Mouse (Mus musculus) lung, embryonic 14.5 days (tissue): ENCODE measurements at regions not wholly inside any gene's neighbourhood (a gene's known extent, or its start where the extent isn't known, plus 50 kb on each side); places are given as distances from the start of the nearest gene placed in this dataset.

Experiments
- ATAC-seq: fragments of 200-750 bp; cut with Nextera tagmentation; 2 replicates; pipeline ENCODE4 v1.8.0; 2017; ENCODE audit warnings: mild to moderate bottlenecking, moderate TSS enrichment, moderate library complexity; ENCODE audit not compliant: insufficient read depth
- DNase-seq: peaks from one replicate; pipeline ENCODE4 v3.0.0-alpha.2; 2015
- H3K27ac ChIP-seq: fragments of 300-500 bp; sonication (generic); 2 replicates; pipeline ENCODE4 v1.5.1; 2014; ENCODE audit warnings: low read depth, mild to moderate bottlenecking, moderate library complexity
- H3K27me3 ChIP-seq: fragments of 300-500 bp; sonication (generic); 2 replicates; pipeline ENCODE4 v1.6.1; 2014; ENCODE audit warnings: low read length, control low read depth; ENCODE audit not compliant: insufficient read depth
- H3K36me3 ChIP-seq: fragments of 300-500 bp; sonication (generic); 2 replicates; pipeline ENCODE4 v1.6.1; 2014; ENCODE audit warnings: control low read depth; ENCODE audit not compliant: insufficient read depth
- H3K4me1 ChIP-seq: fragments of 300-500 bp; sonication (generic); 2 replicates; pipeline ENCODE4 v1.6.1; 2014; ENCODE audit warnings: antibody characterized with exemption, control low read depth; ENCODE audit not compliant: insufficient read depth
- H3K4me2 ChIP-seq: fragments of 300-500 bp; sonication (generic); 2 replicates; pipeline ENCODE4 v1.6.1; 2014; ENCODE audit warnings: mild to moderate bottlenecking
- H3K4me3 ChIP-seq: fragments of 300-500 bp; sonication (generic); 2 replicates; pipeline ENCODE4 v1.5.1; 2014; ENCODE audit warnings: low read depth, low read length
- H3K9ac ChIP-seq: fragments of 300-500 bp; sonication (generic); 2 replicates; pipeline ENCODE4 v1.6.1; 2014
- H3K9me3 ChIP-seq: fragments of 300-500 bp; sonication (generic); 2 replicates; pipeline ENCODE4 v1.6.1; 2016; ENCODE audit warnings: low read depth, low read length, control low read depth
- CTCF ChIP-seq: IDR thresholded peaks from 2 replicates; pipeline ENCODE4 v1.5.1; 2016; ENCODE audit warnings: antibody characterized with exemption, low read depth
- WGBS: fragments of 180-500 bp; shearing (Covaris S2); extraction: QIAGEN DNeasy Blood & Tissue Kit; methylation state at CpG from one replicate; pipeline ENCODE4 v1.1.7; 2014; 5-methylcytosine and 5-hydroxymethylcytosine counted together

GRCm38 (mm10) chr8:49084191-49084875, 240.6 kb upstream of the Tenm3 start:
- no peaks in the 10 kb centered on the region for H3K27me3 ChIP-seq

GRCm38 (mm10) chr8:49069451-49069850, 225.7 kb upstream of the Tenm3 start:
- Histone ChIP-seq H3K27me3 (no peaks in the 10 kb centered on the region), H3K4me1 (no peaks in the 10 kb centered on the region), H3K9me3 (no peaks in the 10 kb centered on the region), H3K27ac (no peak overlapping the region), H3K4me2 (no peak overlapping the region), H3K36me3 (no peaks in the 10 kb centered on the region), H3K4me3 (no peak overlapping the region), H3K9ac (no peak overlapping the region)
- ATAC-seq (no peak), DNase-seq (peak; percentile 5)
- TF ChIP-seq CTCF: no peak
- WGBS: 63% methylated on average over 5 of the region's 5 CpGs

More at GRCm38 (mm10) chr8:49084191-49084875, 240.6 kb upstream of the Tenm3 start:
- no peak for ATAC-seq
- Histone ChIP-seq H3K4me3 (no peak overlapping the region), H3K4me1 (no peaks in the 10 kb centered on the region), H3K36me3 (no peaks in the 10 kb centered on the region), H3K9me3 (no peaks in the 10 kb centered on the region), H3K9ac (no peak overlapping the region), H3K27ac (no peak overlapping the region), H3K4me2 (no peak overlapping the region)
- 0 out of 2 replicates have a peak, but pooled peaks have one; percentile 21 for TF ChIP-seq CTCF
- DNase-seq: peak; percentile 29
- WGBS: 79% methylated on average over 6 of the region's 6 CpGs

GRCm38 (mm10) chr8:49063256-49063655, 219.5 kb upstream of the Tenm3 start:
- DNase-seq: no peak
- WGBS: 56% methylated on average over 3 of the region's 3 CpGs
- TF ChIP-seq CTCF: no peak
- Histone ChIP-seq H3K27ac (no peak overlapping the region), H3K4me2 (no peak overlapping the region), H3K27me3 (no peaks in the 10 kb centered on the region), H3K9ac (no peak overlapping the region), H3K36me3 (no peaks in the 10 kb centered on the region), H3K9me3 (no peaks in the 10 kb centered on the region), H3K4me3 (no peak overlapping the region), H3K4me1 (no peaks in the 10 kb centered on the region)
- no peak for ATAC-seq

- Histone ChIP-seq H3K27ac (no peak overlapping the region), H3K4me2 (no peak overlapping the region), H3K4me3 (no peak overlapping the region), H3K36me3 (no peaks in the 10 kb centered on the region), H3K4me1 (no peaks in the 10 kb centered on the region), H3K27me3 (no peaks in the 10 kb centered on the region), H3K9ac (no peak overlapping the region), H3K9me3 (0 out of 2 replicates have a peak, but pooled peaks cover 3% of the 10 kb centered on the region)
- 72% methylated on average over 6 of the region's 6 CpGs for WGBS
- ATAC-seq (no peak), DNase-seq (no peak)
- no peak for TF ChIP-seq CTCF
These were observed 199.5 kb upstream of the Tenm3 start for GRCm38 (mm10) chr8:49043236-49043635.

GRCm38 (mm10) chr8:49035970-49036700, 192.4 kb upstream of the Tenm3 start:
- TF ChIP-seq CTCF: no peak
- Histone ChIP-seq H3K4me3 (no peak overlapping the region), H3K9me3 (0 out of 2 replicates have a peak, but pooled peaks cover 3% of the 10 kb centered on the region), H3K36me3 (no peaks in the 10 kb centered on the region), H3K27ac (no peak overlapping the region), H3K4me1 (no peaks in the 10 kb centered on the region), H3K27me3 (no peaks in the 10 kb centered on the region), H3K4me2 (no peak overlapping the region), H3K9ac (no peak overlapping the region)
- ATAC-seq: no peak
- WGBS: 75% methylated on average over 5 of the region's 5 CpGs
- no peak for DNase-seq

- Histone ChIP-seq H3K27me3 (no peaks in the 10 kb centered on the region), H3K36me3 (no peaks in the 10 kb centered on the region), H3K4me1 (no peaks in the 10 kb centered on the region), H3K9ac (no peak overlapping the region), H3K27ac (no peak overlapping the region), H3K4me2 (no peak overlapping the region), H3K9me3 (0 out of 2 replicates have a peak, but pooled peaks cover 3% of the 10 kb centered on the region), H3K4me3 (no peak overlapping the region)
- DNase-seq (peak; percentile 59), ATAC-seq (no peak)
- TF ChIP-seq CTCF: peak; percentile 45
- WGBS: 43% methylated on average over 8 of the region's 8 CpGs
These were observed 191.8 kb upstream of the Tenm3 start for GRCm38 (mm10) chr8:49035519-49035918.

GRCm38 (mm10) chr8:49030255-49030654, 186.5 kb upstream of the Tenm3 start:
- TF ChIP-seq CTCF: no peak
- no peak for ATAC-seq
- WGBS: 62% methylated on average over 5 of the region's 5 CpGs
- H3K36me3 ChIP-seq: no peaks in the 10 kb centered on the region
- H3K27me3 ChIP-seq: no peaks in the 10 kb centered on the region
- H3K4me1 ChIP-seq: no peaks in the 10 kb centered on the region
- no peaks in the 10 kb centered on the region for H3K9me3 ChIP-seq
- no peak overlapping the region for H3K4me3 ChIP-seq
- DNase-seq: no peak
- H3K4me2 ChIP-seq: no peak overlapping the region
- H3K27ac ChIP-seq: no peak overlapping the region
- no peak overlapping the region for H3K9ac ChIP-seq
